Mouse (Mus musculus) hindbrain, embryonic 15.5 days (tissue): Measurements from ENCODE around the gene Cpne9. TPM values are rescaled to one million over a fixed set of nuclear protein-coding genes. Genes with fewer than 3 reads are reported as not detected.

Experiments used
- ATAC-seq: fragments of 200-750 bp; cut with Nextera tagmentation; 2 replicates; pipeline ENCODE4 v1.8.0; 2017; ENCODE audit warnings: low read depth, moderate number of reproducible peaks, moderate TSS enrichment; ENCODE audit not compliant: low FRiP score
- H3K27ac ChIP-seq: fragments of 300-500 bp; sonication (generic); replicated peaks from 2 replicates; pipeline ENCODE4 v1.5.1; 2015; ENCODE audit warnings: mild to moderate bottlenecking, inconsistent platforms
- H3K27me3 ChIP-seq: fragments of 300-500 bp; sonication (generic); 2 replicates; pipeline ENCODE4 v1.6.1; 2015; ENCODE audit warnings: control low read depth, inconsistent platforms
- H3K36me3 ChIP-seq: fragments of 300-500 bp; sonication (generic); 2 replicates; pipeline ENCODE4 v1.6.1; 2015; ENCODE audit warnings: control low read depth, inconsistent platforms
- H3K4me1 ChIP-seq: fragments of 300-500 bp; sonication (generic); replicated peaks from 2 replicates; pipeline ENCODE4 v1.6.1; 2015; ENCODE audit warnings: control low read depth, inconsistent platforms
- H3K4me2 ChIP-seq: fragments of 300-500 bp; sonication (generic); 2 replicates; pipeline ENCODE4 v1.6.1; 2015; ENCODE audit warnings: moderate library complexity, mild to moderate bottlenecking, inconsistent platforms
- H3K4me3 ChIP-seq: fragments of 300-500 bp; sonication (generic); 2 replicates; pipeline ENCODE4 v1.5.1; 2015; ENCODE audit warnings: mild to moderate bottlenecking, inconsistent platforms
- H3K9ac ChIP-seq: fragments of 300-500 bp; sonication (generic); 2 replicates; pipeline ENCODE4 v1.6.1; 2015; ENCODE audit warnings: inconsistent platforms
- H3K9me3 ChIP-seq: fragments of 300-500 bp; sonication (generic); 2 replicates; pipeline ENCODE4 v1.6.1; 2016; ENCODE audit warnings: control low read depth, inconsistent platforms
- WGBS: fragments of 180-500 bp; shearing (Covaris S2); methylation state at CpG from one replicate; pipeline ENCODE4 v1.1.7; 2015; 5-methylcytosine and 5-hydroxymethylcytosine counted together
- polyA plus RNA-seq: library from polyadenylated mRNA; unstranded; fragments of >200 nt; fragmentation: Nextera tagmentation; extraction: Ambion mirVana; gene quantifications from 2 replicates; pipeline ENCODE4 v1.2.1, GENCODE M21; 2015

Cpne9 gene
- polyA plus RNA-seq, 1 experiment from 2014 or later: 10.2 TPM

GRCm38 (mm10) chr6:113350538-113350937, 68.4 kb downstream of the Cpne9 start:
- Histone ChIP-seq H3K27me3 (no peaks in the 10 kb centered on the region), H3K9me3 (no peaks in the 10 kb centered on the region), H3K4me3 (no peak overlapping the region), H3K27ac (no peak overlapping the region), H3K4me1 (no peaks in the 10 kb centered on the region), H3K36me3 (no peaks in the 10 kb centered on the region), H3K9ac (no peak overlapping the region), H3K4me2 (no peak overlapping the region)
- ATAC-seq: no peak

DNA sequence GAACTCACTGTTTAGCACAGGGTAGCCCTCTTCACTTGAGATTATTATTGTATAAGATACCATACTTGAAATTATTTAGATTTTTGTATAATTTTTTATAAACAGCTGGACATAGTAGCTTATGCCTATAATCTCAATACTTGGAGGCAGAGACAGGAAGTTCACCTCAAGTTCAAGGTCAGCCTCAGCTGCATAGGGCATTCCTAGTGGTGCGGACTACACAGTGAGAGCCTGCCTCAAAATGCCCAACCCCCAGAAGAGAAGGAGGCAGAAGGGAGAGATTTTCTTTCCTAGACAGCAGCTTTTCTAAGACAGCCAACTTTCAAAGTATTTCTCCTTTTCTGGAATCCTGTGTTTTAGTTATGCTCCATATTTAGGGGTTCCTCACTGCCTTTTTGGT, 69.1 kb downstream of the Cpne9 start:
- 100% methylated on average over 1 of the region's 1 CpGs for WGBS
- H3K4me1 ChIP-seq: no peaks in the 10 kb centered on the region
- no peak for ATAC-seq

DNA sequence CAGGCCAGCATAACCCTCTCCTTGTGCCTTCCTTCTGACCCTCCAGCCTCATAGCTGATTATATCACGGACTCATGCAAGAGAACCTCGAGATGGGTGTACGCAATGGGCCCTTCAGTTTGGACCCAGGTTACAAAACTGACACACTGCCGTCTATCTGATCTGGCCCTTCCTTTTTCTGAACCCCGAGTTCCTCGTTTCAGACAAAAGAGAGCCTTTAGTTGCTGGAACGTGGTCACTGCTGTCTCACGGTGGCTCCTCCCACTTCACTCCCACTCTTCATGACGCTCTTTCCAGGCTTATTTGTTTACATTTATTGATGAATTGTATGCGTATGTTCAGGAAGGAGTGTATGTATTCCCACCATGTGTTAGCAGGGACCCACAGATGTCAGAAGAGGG, 69.5 kb downstream of the Cpne9 start:
- no peak overlapping the region for H3K27ac ChIP-seq
- no peaks in the 10 kb centered on the region for H3K9me3 ChIP-seq
- ATAC-seq: no peak
- WGBS: 65% methylated on average over 10 of the region's 10 CpGs
- no peaks in the 10 kb centered on the region for H3K36me3 ChIP-seq
- no peak overlapping the region for H3K4me2 ChIP-seq
- no peaks in the 10 kb centered on the region for H3K4me1 ChIP-seq
- H3K4me3 ChIP-seq: no peak overlapping the region
- no peaks in the 10 kb centered on the region for H3K27me3 ChIP-seq
- no peak overlapping the region for H3K9ac ChIP-seq

More for the DNA sequence above, 69.1 kb downstream of the Cpne9 start:
- Histone ChIP-seq H3K27ac (no peak overlapping the region), H3K36me3 (no peaks in the 10 kb centered on the region), H3K27me3 (no peaks in the 10 kb centered on the region), H3K9me3 (no peaks in the 10 kb centered on the region), H3K4me3 (no peak overlapping the region), H3K9ac (no peak overlapping the region), H3K4me2 (no peak overlapping the region)

DNA sequence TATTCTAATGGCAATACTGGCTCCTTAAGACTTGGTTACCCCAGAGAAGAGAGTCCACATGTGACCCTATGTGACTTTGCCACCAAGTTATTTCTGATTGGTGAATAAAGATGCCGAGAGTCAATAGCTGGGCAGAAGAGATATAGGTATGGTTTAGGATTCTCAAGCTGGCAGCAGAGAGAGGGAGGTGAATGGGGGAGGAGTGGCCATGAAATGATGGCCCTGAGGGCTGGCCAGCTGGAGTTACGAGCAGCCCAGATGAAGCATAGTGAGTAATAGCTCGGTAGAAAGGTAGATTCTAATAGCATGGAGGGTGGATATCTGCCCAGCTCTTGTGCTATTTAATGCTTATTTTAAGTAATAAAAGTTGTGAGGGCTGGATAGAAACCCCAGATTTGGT, 70.7 kb downstream of the Cpne9 start:
- no peak overlapping the region for H3K9ac ChIP-seq
- no peak overlapping the region for H3K4me2 ChIP-seq
- H3K4me1 ChIP-seq: no peaks in the 10 kb centered on the region
- WGBS: 76% methylated on average over 3 of the region's 3 CpGs
- H3K9me3 ChIP-seq: no peaks in the 10 kb centered on the region
- no peaks in the 10 kb centered on the region for H3K27me3 ChIP-seq
- ATAC-seq: no peak
- H3K36me3 ChIP-seq: no peaks in the 10 kb centered on the region
- no peak overlapping the region for H3K27ac ChIP-seq
- no peak overlapping the region for H3K4me3 ChIP-seq

DNA sequence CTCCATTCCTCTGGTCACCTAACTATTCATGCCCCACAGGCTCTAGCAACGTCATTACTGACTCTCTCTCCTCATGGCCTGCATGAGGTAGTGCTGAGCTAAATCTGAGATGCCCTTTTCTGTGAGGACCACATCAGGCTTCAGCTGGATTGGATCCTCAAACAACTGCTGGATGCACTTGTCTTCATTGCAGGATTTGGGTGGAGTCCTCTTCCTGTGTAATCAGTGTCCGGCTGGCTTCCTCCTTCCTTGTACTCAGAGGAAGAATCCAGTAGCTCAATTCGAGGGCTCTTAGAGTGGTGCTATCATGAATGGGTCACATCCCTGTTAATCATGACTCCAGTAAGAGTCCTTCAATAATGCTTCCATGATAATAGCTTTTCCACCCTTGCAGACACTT, 71.6 kb downstream of the Cpne9 start:
- Histone ChIP-seq H3K36me3 (no peaks in the 10 kb centered on the region), H3K9me3 (no peaks in the 10 kb centered on the region), H3K4me1 (no peaks in the 10 kb centered on the region), H3K27me3 (no peaks in the 10 kb centered on the region), H3K9ac (no peak overlapping the region), H3K27ac (no peak overlapping the region), H3K4me2 (no peak overlapping the region), H3K4me3 (no peak overlapping the region)
- 84% methylated on average over 3 of the region's 3 CpGs for WGBS
- ATAC-seq: no peak

Other genes starting within 250 kb of the Cpne9 start
- 50.1 and 50.8 TPM in 2 replicates for gene Thumpd3, start 236.1 kb upstream of the Cpne9 start, polyA plus RNA-seq
- gene Setd5, start 204.9 kb upstream of the Cpne9 start, polyA plus RNA-seq: 47.5 and 49.5 TPM in 2 replicates
- gene Lhfpl4, start 86.9 kb upstream of the Cpne9 start, polyA plus RNA-seq: 61.5 and 66.2 TPM in 2 replicates
- 35.7 and 41.0 TPM in 2 replicates for gene Mtmr14, start 44.5 kb upstream of the Cpne9 start, polyA plus RNA-seq
- 16.3 and 17.1 TPM in 2 replicates for gene Brpf1, start 24.8 kb downstream of the Cpne9 start, polyA plus RNA-seq
- 8.5 and 9.3 TPM in 2 replicates for gene Ogg1, start 44.7 kb downstream of the Cpne9 start, polyA plus RNA-seq
- 112 and 117 TPM in 2 replicates for gene Camk1, start 61.7 kb downstream of the Cpne9 start, polyA plus RNA-seq
- gene Tada3, start 95.6 kb downstream of the Cpne9 start, polyA plus RNA-seq: 70.7 and 77.5 TPM in 2 replicates
- 413 and 423 TPM in 2 replicates for gene Arpc4, start 95.8 kb downstream of the Cpne9 start, polyA plus RNA-seq
- gene Ttll3, start 107.0 kb downstream of the Cpne9 start, polyA plus RNA-seq: 11.1 and 11.3 TPM in 2 replicates
- gene Rpusd3, start 137.0 kb downstream of the Cpne9 start, polyA plus RNA-seq: 18.7 and 23.3 TPM in 2 replicates
- gene Cidec, start 153.5 kb downstream of the Cpne9 start, polyA plus RNA-seq: not detected in 2 replicates
- 96.5 and 98.2 TPM in 2 replicates for gene Jagn1, start 160.3 kb downstream of the Cpne9 start, polyA plus RNA-seq
- 0.09 and 0.21 TPM in 2 replicates for gene Il17re, start 176.2 kb downstream of the Cpne9 start, polyA plus RNA-seq
- 3.2 and 4.6 TPM in 2 replicates for gene Il17rc, start 189.1 kb downstream of the Cpne9 start, polyA plus RNA-seq
- gene Creld1, start 201.0 kb downstream of the Cpne9 start, polyA plus RNA-seq: 77.8 and 92.7 TPM in 2 replicates
- gene Prrt3, start 219.6 kb downstream of the Cpne9 start, polyA plus RNA-seq: 11.3 and 12.6 TPM in 2 replicates
- gene Emc3, start 249.3 kb downstream of the Cpne9 start, polyA plus RNA-seq: 109 and 115 TPM in 2 replicates
- 2.0 and 2.6 TPM in 2 replicates for gene Fancd2, start 249.4 kb downstream of the Cpne9 start, polyA plus RNA-seq